Mouse (Mus musculus): ENCODE measurements around the gene Gm5475.

- TF ChIP-seq CTCF (IDR thresholded peaks at IDR 0.05; ENCODE audit: borderline replicate concordance, extremely low read depth, insufficient read depth, insufficient read length) (no peak), POLR2A (IDR thresholded peaks at IDR 0.05; ENCODE audit: borderline replicate concordance, extremely low read depth, insufficient read depth, insufficient read length, poor library complexity, severe bottlenecking) (no peak)
These were observed 43.5 kb downstream of the Gm5475 start for GRCm38 (mm10) chr15:100465432-100465831.
